Mouse (Mus musculus) lung, postnatal 14 days (tissue): Measurements from ENCODE around the gene Wdr90.
A peak's percentile ranks its signal among the peaks of the same experiment; 100 is the strongest.
"Not testable (repeated sequence)": the region's sequence is repeated elsewhere in the genome, so short reads cannot be mapped to it uniquely, and the experiment has no call there.

ENCODE experiments used
- DNase-seq: peaks from one replicate; pipeline ENCODE4 v3.0.0; 2021

Wdr90 gene

DNA sequence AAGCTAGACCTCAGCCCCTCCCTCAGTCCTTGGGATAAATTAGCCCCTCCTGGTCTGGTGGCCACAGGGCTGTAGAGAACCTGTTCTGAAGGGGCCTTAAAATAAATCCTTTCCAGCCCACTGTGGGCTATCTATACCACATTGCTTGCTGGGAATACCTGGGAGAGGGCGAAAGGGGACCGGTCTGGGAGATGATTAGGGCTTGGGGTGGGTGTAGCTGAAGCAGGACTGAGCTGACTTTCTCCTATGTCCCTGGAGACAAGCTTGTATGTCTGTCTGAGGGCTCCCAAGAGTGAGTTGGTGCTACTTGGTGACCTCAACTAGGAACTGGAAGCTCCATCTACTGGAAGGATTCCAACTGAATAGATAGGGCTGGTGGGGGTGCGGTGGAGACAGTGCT lies 15.7 kb upstream of the Wdr90 start:
- DNase-seq = no peak

DNA sequence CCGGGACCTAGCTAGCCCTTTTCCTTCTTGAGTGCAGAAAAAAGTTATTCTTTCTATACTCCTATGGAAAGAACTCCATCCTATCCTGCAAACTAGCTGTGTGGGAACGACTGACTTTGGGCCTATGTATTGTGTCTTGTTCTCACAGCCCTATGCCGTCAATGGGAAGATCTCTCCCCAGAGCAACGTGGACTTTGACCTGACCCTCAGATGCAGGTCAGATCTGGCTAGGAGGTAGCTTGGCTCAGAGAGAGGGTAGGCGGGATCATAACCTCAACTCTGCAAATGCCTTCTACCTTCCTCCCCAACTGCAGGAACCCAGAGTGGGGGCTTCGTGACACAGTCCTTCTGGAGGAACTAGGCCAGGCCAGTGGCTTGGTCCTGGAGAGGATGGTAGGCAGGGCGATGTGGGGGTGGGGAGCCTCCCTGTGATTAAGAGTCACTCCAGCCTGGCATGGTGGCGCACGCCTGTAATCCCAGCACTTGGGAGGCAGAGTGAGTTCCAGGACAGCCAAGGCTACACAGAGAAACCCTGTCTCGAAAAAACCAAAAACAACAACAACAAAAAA lies 15.1 kb upstream of the Wdr90 start:
- DNase-seq = no peak

DNA sequence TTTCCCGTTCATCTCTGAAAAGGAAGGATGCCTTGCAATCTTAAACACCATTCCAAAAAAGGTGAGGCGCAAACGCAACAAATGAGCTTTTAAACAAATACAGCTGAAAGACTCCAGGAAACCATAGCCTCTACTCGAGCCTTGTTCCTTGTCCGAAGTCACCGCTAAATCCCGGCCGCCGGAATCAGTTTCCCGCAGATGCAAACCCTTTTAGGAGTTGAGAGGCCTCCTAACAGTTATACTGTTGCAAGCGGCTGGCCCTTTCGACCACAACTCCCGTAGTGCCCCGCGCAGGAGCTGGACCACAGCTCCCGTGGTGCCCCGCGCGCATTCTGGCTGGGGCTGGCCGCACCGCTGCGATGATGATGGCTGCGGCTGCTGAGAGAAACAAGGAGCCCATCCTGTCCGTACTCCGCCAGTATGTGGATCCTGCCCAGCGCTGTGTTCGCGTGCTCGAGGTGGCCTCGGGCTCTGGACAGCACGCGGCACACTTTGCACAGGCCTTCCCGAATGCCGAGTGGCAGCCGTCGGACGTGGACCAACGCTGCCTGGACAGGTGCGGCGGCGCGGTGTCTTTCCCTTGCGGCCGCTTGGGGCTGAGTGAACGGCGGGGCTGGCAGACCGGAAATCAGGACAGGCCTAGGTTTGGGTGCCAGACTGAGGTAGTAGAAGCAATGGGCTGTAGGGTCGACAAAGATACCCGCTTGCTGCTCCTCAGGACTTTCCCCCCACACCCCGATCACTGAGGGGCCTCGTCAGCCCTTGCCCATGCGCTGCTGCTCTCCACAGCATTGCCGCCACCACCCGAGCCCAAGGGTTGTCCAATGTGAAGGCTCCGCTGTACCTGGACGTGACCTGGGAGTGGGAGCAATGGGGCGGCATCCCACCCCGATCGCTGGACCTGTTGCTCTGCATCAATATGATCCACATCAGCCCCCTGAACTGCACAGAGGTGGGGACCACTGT lies 14.2 kb upstream of the Wdr90 start:
- DNase-seq = peak; percentile 88

DNA sequence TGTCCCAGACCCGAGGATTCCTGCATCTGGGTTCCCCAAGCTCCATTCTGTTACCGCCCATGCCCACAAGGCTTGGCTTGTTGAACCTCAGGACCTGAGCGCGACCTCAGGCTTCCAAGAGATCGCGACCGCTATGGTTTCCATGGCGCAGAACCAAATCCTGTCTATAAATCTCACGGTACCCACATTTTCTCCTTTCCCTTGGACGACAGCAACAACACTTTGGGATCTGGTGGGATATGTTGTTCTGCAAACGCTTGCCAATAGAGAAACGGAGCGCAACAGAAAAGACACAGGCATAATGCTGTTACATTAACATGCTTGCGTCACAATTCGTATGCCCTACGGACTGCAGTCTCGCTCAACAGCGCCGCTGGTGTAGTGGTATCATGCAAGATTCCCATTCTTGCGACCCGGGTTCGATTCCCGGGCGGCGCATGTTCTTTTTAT lies 13.4 kb upstream of the Wdr90 start, which contains the start of gene Mettl26:
TSS of gene Mettl26 (plus strand) at position 354 of the 450 bp plus-strand sequence.
- DNase-seq = peak; percentile 98

DNA sequence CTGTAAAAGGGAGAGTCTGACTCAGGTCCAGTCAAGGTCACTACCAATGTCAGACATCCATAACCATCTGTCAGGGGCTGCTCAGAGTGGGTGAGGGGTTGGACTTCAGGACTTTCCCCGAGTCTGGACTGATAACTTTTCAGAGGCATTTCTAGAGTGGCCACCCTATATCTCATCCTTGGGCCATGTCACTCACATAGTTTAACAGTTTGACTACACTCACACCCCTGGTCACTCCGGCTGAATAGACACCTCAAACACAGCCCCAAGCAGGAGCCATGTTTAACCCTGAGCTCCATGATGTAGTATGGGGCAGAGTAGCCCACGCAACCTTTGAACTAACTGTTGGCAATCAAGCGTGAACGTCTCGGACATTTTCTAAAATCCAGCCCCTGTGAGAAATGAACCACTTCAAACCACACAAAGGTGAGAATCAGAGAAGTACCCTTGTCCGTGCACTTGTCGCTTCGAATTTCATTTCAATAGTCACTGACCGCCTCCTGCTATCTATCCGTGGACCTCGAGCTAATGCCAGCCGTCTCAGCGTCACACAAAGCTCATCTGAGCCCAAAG lies 12.9 kb upstream of the Wdr90 start:
- no peak for DNase-seq

DNA sequence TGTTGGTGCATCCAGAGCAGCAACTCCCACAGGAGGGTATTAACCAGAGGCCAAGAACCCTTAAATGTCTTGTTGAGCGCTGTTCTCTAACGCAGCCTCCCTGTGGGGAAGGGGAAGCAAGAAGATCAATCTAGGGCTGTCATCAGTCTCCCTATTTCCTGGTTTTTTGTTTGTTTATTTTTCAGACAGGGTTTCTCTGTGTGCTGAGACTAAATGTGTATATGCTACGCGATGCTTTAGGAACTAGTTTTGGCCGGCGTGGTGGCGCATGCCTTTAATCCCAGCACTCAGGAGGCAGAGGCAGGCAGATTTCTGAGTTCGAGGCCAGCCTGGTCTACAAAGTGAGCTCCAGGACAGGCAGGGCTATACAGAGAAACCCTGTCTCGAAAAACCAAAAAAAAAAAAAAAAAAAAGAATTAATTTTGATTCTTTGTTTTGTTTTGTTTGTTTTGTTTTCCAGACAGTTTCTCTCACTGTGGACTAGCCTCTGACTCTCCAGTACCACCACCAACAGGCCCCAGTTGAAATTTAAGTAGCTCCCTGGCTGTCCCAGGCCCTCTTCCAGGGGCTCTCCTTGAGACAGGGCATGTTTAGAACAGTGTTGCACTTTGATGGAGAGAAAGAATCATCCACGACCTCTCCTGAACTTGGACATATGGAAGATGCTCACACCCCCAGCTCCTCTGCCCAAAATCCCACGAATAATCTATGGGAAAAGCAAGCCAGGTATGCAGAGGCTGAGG lies 12.3 kb upstream of the Wdr90 start:
- DNase-seq = no peak

DNA sequence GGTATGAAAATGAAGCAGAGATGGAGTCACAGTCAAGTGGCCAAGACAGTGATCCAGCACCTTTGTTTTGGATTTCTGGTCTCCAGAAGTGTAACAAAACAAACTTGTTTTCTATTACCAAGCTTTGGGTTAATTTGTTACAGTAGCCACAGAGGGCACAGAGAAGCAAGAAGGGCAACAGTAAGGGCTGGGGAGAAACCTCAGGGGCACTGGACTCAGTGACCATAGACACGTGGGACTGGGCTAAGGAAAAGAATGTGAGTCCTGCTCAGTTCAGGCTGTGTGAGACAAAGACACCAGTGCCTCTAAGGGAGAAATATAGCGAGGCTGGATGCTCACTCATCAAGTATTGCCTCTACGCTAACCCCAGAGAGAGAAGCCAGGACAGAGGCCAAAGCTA lies 11.4 kb upstream of the Wdr90 start:
- DNase-seq = no peak

DNA sequence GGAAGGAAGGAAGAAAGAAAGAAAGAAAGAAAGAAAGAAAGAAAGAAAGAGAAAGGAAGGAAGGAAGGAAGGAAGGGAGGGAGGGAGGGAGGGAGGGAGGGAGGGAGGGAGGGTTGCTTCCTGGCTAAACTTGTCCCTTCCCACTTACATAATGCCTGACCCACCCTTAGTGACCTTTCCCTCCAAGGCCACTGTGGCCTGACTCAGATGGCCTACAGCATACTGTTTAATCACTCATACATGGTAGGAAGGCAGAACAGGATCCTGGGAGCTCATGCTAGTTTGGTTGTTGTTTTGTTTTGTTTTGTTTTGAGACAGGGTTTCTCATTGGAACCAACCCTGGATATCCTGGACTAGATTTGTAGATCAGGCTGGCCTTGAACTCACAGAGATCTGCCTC lies 10.3 kb upstream of the Wdr90 start:
- DNase-seq = not testable (repeated sequence)

DNA sequence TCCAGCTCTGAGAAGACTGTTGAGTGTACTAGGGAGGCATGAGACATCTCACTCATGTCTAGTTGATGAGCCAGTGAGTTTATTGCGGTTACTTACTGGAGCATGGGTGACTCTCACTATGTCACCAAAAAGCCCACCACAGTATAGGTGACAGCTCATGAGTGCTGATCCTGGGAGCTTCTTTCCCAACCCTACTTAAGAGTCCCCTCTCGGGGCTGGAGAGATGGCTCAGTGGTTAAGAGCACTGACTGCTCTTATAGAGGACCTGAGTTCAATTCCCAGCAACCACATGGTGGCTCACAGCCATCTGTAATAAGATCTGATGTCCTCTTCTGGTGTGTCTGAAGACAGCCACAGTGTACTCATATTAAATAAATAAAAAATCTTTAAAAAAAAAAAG lies 8.7 kb upstream of the Wdr90 start:
- DNase-seq = no peak

DNA sequence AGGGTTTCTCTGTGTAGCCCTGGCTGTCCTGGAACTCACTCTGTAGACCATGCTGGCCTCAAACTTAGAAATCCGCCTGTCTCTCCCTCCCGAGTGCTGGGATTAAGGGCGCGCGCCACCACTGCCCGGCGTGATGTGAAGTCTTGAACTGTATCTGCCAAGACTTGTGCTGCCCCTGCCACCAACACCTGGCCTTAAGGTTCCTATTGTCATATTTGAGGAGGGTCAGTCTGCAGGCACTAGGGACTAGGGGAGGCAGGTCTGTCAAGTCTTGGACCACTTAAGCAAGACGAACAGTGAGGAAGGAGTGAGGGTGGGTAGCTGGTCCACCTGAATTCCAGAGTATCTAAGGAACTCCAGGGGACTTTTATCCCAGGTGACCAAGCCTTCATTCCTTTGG lies 8.2 kb upstream of the Wdr90 start:
- no peak for DNase-seq

DNA sequence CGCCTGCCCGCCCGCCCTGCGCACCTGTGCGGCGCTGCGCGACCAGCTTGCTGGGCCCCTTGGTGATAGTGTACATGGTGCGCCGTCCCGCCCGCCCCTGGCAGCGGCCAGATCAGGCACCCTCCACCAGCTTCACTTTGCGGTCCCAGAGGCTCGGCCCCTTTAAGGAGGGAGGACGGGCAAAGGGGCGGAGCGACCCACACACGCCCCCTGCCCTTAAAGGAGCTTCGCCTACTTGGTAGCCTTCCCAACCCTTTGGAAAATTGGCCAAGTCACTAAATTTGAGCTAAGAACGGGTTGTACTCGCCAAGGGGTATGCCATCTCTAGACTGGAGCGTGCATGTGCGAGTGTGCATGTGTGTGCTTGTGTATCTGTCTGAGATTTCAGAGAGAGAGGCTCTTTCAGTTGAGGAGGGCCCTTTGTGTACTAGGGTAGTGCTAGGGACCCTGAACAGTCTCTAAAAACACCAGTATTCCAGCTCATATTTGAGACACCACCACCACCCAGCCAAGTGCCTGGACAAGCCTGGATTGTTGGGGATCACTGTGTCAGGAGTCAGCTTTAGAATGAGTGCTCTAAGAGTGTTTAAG lies 7.4 kb upstream of the Wdr90 start, which contains the start of gene Mcrip2:
TSS of gene Mcrip2 (minus strand) at position 164 of the 591 bp plus-strand sequence.
- peak; percentile 83 for DNase-seq

DNA sequence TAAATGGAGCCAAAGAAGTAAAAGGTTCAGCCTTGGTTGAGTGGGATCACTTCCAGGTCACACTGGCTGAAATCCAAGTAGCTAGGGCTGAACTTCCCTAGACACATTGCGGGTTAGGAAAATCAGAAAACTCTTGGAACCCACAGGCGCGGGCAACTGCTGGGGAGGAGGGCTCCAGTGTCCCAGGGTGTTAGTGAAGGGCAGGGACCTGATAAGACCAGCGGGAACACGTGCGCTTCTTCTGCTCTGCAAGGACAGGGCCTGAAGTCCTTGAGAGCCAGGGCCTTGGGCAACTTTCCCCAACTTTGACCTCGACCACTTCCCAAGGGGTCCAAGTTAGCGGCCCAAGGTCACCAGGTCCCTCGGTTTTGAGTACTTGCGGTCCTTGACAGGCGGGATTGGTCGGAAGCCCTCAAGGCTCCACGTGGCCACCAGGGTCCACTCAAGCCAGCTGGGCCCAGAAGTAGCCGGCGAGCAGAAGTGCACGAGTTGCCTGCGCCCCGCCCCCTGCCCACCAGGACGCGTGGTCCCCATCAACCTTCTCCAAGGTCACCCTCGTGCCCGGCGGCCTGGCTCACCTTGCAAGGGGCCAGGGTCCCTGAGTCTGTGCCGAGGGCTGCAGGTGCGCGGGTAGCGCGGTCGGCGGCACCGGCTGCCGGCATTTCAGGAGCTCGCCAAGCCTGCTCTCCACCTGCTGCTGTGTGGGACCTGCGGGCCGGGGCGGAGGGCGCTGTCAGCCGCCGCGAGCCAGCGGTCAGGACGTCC lies 6.7 kb upstream of the Wdr90 start:
- peak; percentile 52 for DNase-seq

DNA sequence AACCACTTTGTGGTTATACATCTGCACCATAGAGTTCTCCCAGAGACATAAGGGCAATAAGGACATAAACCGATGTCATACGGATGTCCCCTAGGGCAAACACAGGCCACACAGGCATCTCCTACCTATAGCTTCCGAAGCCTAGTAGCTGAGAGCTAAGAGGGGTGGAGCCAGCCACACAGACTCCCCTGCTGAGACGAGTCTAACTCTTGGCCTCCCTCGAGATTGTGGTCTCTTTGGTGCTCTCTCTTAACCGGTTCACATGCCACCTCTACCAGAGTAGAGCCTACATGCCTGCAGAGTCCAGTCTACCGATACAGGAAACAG lies 6.2 kb upstream of the Wdr90 start:
- DNase-seq = no peak

DNA sequence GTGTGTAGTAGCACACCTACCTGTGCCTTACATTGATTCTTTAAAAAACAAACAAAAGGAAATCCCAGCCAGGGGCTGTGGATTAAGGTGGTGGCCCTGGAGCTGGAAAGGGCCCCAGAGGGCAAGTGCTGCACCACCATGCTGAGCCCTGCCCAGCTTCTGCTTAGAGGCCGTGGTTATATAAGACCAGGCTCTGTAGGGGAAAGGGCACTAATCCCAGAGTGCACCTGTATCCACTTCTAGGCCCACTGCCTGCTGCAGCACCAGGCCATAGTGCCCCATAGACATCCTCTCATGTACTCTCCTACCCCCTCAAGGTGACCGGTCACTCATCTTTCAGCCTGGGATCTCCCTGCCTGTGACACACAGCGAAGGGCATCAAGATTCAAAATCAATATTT lies 4.9 kb upstream of the Wdr90 start:
- DNase-seq = no peak

DNA sequence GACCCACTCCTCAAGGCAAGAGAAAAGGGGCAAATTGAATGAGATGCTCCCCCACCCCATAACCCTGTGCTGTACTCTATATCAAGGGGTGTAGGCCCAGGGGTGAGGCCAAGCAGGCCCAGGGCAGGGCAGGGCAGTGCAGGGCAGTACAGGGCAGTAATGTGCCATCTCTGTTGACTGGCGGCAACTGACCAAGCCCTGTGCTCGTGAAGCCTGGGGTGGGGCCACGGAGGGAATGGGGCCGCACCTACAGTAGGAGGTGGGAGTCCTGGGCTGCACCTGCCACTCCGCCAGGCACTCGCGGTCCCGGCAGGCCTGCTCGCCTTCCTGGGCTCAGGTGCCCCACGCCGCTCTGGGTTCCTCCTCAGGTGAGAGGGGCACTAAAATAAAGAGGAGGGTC lies 4.0 kb upstream of the Wdr90 start:
- no peak for DNase-seq

DNA sequence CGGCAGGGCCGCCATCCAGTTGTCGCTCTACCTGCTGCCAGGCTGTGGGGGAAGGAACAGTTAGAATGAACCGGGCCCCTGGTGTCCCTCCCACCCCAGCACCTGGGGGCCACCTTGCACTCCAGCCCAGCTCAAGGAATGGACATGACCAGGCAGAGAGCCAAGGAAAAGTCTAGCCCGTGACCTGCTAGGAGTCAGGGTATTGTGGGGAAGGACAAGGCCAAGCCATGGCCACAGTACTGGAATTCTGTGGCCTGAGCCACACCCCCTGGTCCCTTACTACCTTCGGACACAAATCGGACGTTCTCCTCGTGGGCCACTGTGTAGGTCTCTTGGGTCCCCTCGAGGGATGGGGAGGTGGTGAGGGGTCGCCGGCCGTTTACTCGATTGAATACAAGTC lies 3.0 kb upstream of the Wdr90 start:
- no peak for DNase-seq

DNA sequence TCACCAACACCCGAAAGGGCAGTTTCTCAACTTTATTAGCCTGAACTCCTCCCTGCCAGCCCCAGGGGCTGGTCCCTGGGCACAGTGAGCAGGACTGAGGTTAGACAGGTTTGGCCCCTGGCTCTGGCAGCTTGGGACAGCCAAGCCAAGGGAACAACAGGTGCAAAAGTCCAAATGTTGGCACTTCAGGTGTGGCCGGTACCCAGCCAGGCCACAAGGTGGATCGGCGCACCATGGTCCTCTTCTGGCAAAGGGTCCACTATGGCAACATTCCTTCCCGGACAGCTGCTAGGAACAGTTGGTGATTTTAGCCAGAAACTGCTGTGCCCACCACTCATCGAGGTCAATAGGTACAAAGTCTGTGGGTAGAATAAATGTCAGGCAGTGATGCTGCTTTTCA lies 2.4 kb upstream of the Wdr90 start:
- DNase-seq = no peak

DNA sequence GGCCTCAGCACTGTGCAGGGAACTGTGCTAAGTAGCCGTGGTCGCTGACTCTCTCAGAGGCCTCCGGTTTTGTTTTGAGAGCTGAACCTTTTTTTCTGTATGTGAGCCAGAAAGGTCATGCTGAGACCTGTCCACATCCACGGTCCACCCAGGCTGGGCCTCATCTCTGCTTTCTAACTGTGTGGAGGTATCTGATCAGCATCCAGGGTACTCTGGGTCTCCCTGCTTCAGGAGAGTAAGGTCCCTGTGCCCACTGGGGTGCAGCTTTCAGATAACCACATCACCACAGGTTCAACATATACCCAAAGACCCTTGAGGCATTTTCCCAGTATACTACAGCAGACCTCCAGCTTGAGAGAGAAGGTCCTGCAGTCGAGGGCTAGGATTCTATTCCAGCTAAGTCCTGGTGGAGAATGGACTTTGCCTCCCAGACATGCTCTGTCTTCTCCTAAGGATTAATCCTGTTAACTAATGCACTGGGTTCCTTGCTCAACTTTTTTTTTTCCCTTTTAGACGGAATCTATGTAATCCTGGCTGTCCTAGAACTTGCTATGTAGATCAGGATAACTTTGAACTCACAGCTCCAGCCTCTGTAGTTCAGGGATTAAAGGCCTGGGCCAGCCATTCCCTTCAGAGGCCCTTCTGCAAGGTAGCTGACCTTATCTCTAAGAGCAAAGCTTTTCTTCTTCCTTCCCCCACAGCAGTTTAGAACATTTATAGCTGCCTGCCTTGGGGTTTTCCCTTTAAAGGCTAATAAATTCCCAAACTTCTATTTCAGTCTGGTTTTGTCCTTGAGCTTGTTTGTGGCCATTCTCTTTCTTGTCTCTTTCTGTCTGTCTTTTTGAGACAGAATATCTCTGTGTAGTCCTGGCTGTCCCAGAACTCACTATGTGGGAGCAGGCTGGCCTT lies 657 bp upstream of the Wdr90 start:
- no peak for DNase-seq

DNA sequence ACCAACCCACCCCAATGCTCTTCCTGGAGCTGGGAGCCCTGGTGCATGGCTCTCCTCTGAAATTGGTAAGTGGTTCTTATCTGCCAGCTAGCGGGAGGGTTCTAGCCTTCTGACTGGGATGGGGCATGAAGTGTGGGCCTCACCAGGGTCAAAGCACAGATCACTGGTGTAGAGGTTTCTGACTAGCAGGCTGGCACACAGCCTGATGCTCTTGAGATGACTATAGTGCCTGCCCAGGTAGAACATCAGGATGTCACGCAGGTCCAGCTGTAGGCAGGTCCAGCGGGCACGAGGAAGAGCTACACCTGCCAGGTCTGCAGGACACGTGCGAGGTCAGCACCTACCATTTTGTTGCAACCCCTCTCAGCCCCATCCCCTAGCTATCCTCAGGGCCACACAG lies 1.1 kb downstream of the Wdr90 start:
- DNase-seq = no peak

DNA sequence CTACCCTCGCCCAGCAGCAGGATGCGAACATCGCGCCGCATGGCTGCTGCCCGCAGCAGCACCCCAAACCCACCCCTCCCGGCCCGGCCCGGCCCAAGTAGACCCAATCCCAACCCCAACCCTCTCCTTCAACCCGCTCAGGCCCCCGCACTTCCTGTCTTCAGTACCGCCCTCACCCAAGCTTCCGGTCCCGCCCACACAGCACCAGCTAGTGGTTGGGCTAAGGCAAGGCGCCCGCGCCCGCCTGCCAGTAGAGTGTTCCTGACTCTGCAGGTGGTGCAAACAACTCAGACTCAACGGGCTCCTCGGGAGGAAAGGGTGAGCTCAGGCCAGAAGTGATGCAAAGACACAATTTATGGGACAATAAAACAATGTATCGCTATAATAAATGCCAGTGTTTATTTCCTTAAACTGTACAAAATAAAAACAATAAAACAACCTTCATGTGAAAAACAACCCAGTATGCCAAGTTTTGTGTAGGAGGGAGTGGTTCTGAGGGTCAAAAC lies 16.9 kb downstream of the Wdr90 start, which contains the start of gene Rhot2:
TSS of gene Rhot2 (minus strand) at position 456 of the 506 bp plus-strand sequence.
- DNase-seq = peak; percentile 96
